Mouse (Mus musculus) intestine, embryonic 14.5 days (tissue): ENCODE data around the gene Snx29. TPM values are rescaled to one million over a fixed set of nuclear protein-coding genes. Genes with fewer than 3 reads are reported as not detected.

Experiments used
- polyA plus RNA-seq: library from polyadenylated mRNA; unstranded; fragments of >200 nt; fragmentation: Nextera tagmentation; extraction: Ambion mirVana; gene quantifications from 2 replicates; pipeline ENCODE4 v1.2.1, GENCODE M21; 2014

Gene Snx29
- polyA plus RNA-seq, 1 experiment from 2014 or later, result 6.3 TPM

Other genes starting within 250 kb of the Snx29 start
- gene Txndc11, start 188.3 kb upstream of the Snx29 start, polyA plus RNA-seq, result 34.8 and 39.2 TPM in 2 replicates
- 94.7 and 107 TPM in 2 replicates for gene Zc3h7a, start 146.5 kb upstream of the Snx29 start, polyA plus RNA-seq
- 216 and 230 TPM in 2 replicates for gene Rsl1d1, start 119.6 kb upstream of the Snx29 start, polyA plus RNA-seq
- 90.4 and 92.3 TPM in 2 replicates for gene Gspt1, start 68.6 kb upstream of the Snx29 start, polyA plus RNA-seq
- gene Tnfrsf17, start 9.1 kb upstream of the Snx29 start, polyA plus RNA-seq, result 0.23 TPM in 1 of 2 replicates, not detected in the other